Mouse (Mus musculus) naive thymus-derived CD4-positive, alpha-beta T cell, adult 5 months (primary cell): ENCODE data around the gene D5Ertd579e. TPM values are rescaled to one million over a fixed set of nuclear protein-coding genes. Genes with fewer than 3 reads are reported as not detected.

ENCODE experiments used
- polyA plus RNA-seq: library from polyadenylated mRNA; unstranded; fragments of 100-300 nt; shearing (Covaris generic); gene quantifications from one replicate; pipeline ENCODE4 v1.2.1, GENCODE M21; 2017

D5Ertd579e gene
- polyA plus RNA-seq = 35.9 TPM

GRCm38 (mm10) chr5:36695461-36696231, at the start of gene D5Ertd579e:
Gene D5Ertd579e (minus strand): TSS chr5:36696024.

DNA sequence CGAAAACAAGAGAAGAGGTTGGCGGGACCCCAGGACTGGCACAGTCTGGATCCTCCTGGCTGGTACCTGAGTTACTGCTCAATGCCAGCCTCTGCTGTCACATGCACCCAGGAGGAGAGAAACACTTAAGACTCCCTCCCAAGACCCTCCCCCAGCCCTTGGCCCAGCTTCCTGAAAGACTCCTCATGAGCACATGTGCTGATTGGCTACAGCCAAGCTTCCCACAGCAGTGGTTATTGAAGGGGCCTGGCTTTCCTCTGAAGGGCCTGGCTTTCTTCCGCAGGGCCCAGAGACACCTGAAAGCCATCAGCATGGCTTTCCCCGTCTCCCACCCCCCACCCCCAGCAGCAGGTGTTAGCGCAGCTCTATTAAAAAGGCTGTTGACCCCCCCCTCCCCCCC, 102.6 kb downstream of the D5Ertd579e start, which contains the start of gene Tbc1d14:
Gene Tbc1d14 (minus strand): TSS at position 101 of the 400 bp plus-strand sequence.

Other genes with a start within 250 kb of the D5Ertd579e start
- 33.4 TPM for gene Grpel1, start 231.0 kb downstream of the D5Ertd579e start, polyA plus RNA-seq
- 21.6 TPM for gene Tada2b, start 211.7 kb downstream of the D5Ertd579e start, polyA plus RNA-seq
- gene Ccdc96, start 211.4 kb downstream of the D5Ertd579e start, polyA plus RNA-seq = 0.10 TPM
- 57.2 TPM for gene Tbc1d14, start 102.7 kb downstream of the D5Ertd579e start, polyA plus RNA-seq
- 29.5 TPM for gene Bloc1s4, start 52.6 kb upstream of the D5Ertd579e start, polyA plus RNA-seq
- 243 TPM for gene Mrfap1, start 100.7 kb upstream of the D5Ertd579e start, polyA plus RNA-seq
- gene Man2b2, start 134.6 kb upstream of the D5Ertd579e start, polyA plus RNA-seq = 8.4 TPM
- not detected for gene Ppp2r2c, start 172.5 kb upstream of the D5Ertd579e start, polyA plus RNA-seq